Mouse (Mus musculus): ENCODE data around the gene Chtf18.

Gene Chtf18

GRCm38 (mm10) chr17:25732082-25732481, 4.9 kb upstream of the Chtf18 start:
- DNase-seq, result peak; percentile 92

GRCm38 (mm10) chr17:25728009-25728270, 721 bp upstream of the Chtf18 start:
- peak; percentile 58 for DNase-seq

- DNase-seq, result peak; percentile 34
Observed at GRCm38 (mm10) chr17:25725264-25725663, 2.0 kb downstream of the Chtf18 start.

- no peak for DNase-seq
Observed at GRCm38 (mm10) chr17:25723919-25724318, 3.3 kb downstream of the Chtf18 start.

- no peak for DNase-seq
Observed at GRCm38 (mm10) chr17:25723470-25723869, 3.7 kb downstream of the Chtf18 start.

- DNase-seq, result no peak
Observed at GRCm38 (mm10) chr17:25721476-25721875, 5.7 kb downstream of the Chtf18 start.

- DNase-seq, result no peak
Observed at GRCm38 (mm10) chr17:25717691-25718090, 9.5 kb downstream of the Chtf18 start.

- DNase-seq, result peak; percentile 57
Observed at GRCm38 (mm10) chr17:25716711-25717637, 10.2 kb downstream of the Chtf18 start, which contains the start of gene Gng13. Gng13 (plus strand) TSS chr17:25717171.

GRCm38 (mm10) chr17:25716130-25716529, 11.1 kb downstream of the Chtf18 start:
- DNase-seq, result no peak

- DNase-seq, result no peak
Observed at GRCm38 (mm10) chr17:25715627-25716026, 11.6 kb downstream of the Chtf18 start.

GRCm38 (mm10) chr17:25711136-25711535, 16.1 kb downstream of the Chtf18 start:
- no peak for DNase-seq

GRCm38 (mm10) chr17:25709994-25710393, 17.2 kb downstream of the Chtf18 start:
- DNase-seq, result no peak

GRCm38 (mm10) chr17:25700863-25701496, 26.2 kb downstream of the Chtf18 start:
- DNase-seq, result no peak

GRCm38 (mm10) chr17:25698446-25698845, 28.8 kb downstream of the Chtf18 start:
- DNase-seq, result peak; percentile 84

- DNase-seq, result no peak
Observed at GRCm38 (mm10) chr17:25696263-25696662, 31.0 kb downstream of the Chtf18 start.

- DNase-seq, result no peak
Observed at GRCm38 (mm10) chr17:25688922-25689321, 38.3 kb downstream of the Chtf18 start.

- peak; percentile 32 for DNase-seq
Observed at GRCm38 (mm10) chr17:25686323-25686722, 40.9 kb downstream of the Chtf18 start.

GRCm38 (mm10) chr17:25681636-25682035, 45.6 kb downstream of the Chtf18 start:
- peak; percentile 34 for DNase-seq

- DNase-seq, result no peak
Observed at GRCm38 (mm10) chr17:25679818-25680217, 47.4 kb downstream of the Chtf18 start.

GRCm38 (mm10) chr17:25677969-25678368, 49.2 kb downstream of the Chtf18 start:
- no peak for DNase-seq

- DNase-seq, result no peak
Observed at GRCm38 (mm10) chr17:25672982-25673381, 54.2 kb downstream of the Chtf18 start.
